Mouse (Mus musculus): ENCODE results near the gene Vmn1r62. TPM values are rescaled to one million over a fixed set of nuclear protein-coding genes. Genes with fewer than 3 reads are reported as not detected.
"Not testable (repeated sequence)": the region's sequence is repeated elsewhere in the genome, so short reads cannot be mapped to it uniquely, and the experiment has no call there.

The Vmn1r62 gene
- not detected for polyA plus RNA-seq (2012; fragmentation: generic; extraction: Trizol)

DNA sequence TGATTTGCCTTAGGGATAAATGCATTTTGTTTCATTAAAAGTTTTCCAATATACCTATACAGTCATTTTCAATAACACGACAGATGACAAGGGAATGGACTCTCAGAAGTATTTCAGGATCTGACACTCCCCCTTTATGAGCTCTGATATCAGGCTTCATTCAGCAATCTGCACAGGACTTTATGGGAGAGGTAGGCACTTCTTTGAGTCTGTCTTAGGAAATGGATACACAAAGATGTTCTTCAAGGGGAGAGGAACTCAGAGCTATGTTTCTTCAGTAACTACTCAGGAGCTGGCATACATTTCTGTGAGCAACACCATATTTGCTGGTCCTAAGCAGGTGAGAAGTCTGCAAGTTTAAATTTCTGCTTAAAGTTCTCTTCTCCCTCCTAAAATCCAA lies at the start of gene Vmn1r62:
Gene Vmn1r62, plus strand, starts transcription at position 301 of the 400 bp plus-strand sequence.
- H3ac ChIP-seq (ENCODE audit: control insufficient read depth, insufficient read length); H3K79me2 ChIP-seq (ENCODE audit: control insufficient read depth, insufficient read depth); H3K36me3 ChIP-seq (ENCODE audit: control insufficient read depth, insufficient read depth); H3K27me3 ChIP-seq (ENCODE audit: control insufficient read depth, insufficient read depth, insufficient read length); H3K4me3 ChIP-seq; H3K4me2 ChIP-seq (ENCODE audit: low read depth): not testable (repeated sequence)

Other genes with a start within 250 kb of the Vmn1r62 start
- not detected for gene Vmn1r59, start 216.9 kb upstream of the Vmn1r62 start, polyA plus RNA-seq (2012; fragmentation: generic; extraction: Trizol)
- gene Vmn2r28, start 179.7 kb upstream of the Vmn1r62 start, polyA plus RNA-seq (2012; fragmentation: generic; extraction: Trizol) = not detected
- gene Vmn1r60, start 126.3 kb upstream of the Vmn1r62 start, polyA plus RNA-seq (2012; fragmentation: generic; extraction: Trizol) = not detected
- gene Vmn1r61, start 60.3 kb upstream of the Vmn1r62 start, polyA plus RNA-seq (2012; fragmentation: generic; extraction: Trizol) = not detected
- not detected for gene Vmn1r63, start 131.8 kb downstream of the Vmn1r62 start, polyA plus RNA-seq (2012; fragmentation: generic; extraction: Trizol)
- not detected for gene Vmn1r64, start 210.9 kb downstream of the Vmn1r62 start, polyA plus RNA-seq (2012; fragmentation: generic; extraction: Trizol)

Measured in myocyte (in vitro differentiated cells).